Mouse (Mus musculus) fibroblast of lung, adult 2 months (primary cell): ENCODE data around the gene Rab43.

Source experiments
- DNase-seq: peaks from one replicate; pipeline ENCODE4 v3.0.0-alpha.2; 2011; ENCODE audit warnings: low read depth

Rab43 gene

DNA sequence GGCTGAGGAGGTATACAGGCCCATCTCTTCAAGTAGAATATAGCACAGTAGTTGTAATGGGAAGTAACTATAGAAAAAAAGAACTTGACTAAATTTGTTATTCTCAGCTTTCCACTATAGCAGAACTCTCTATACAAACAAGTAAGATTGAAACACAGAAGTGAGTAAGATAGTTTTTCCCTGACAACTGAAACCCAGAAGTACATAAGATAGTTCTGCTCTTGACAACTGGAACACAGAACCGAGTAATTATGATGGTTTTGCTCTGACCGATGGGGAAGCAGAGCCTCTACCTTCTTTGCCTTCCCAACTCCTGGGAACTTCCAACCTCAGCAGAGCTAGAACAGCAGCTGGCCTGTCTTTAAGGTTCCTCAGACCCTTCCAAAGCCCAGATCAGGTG, 2.8 kb downstream of the Rab43 start:
- no peak for DNase-seq

- DNase-seq: no peak
Observed at GRCm38 (mm10) chr6:87808521-87808920, 3.4 kb downstream of the Rab43 start.

DNA sequence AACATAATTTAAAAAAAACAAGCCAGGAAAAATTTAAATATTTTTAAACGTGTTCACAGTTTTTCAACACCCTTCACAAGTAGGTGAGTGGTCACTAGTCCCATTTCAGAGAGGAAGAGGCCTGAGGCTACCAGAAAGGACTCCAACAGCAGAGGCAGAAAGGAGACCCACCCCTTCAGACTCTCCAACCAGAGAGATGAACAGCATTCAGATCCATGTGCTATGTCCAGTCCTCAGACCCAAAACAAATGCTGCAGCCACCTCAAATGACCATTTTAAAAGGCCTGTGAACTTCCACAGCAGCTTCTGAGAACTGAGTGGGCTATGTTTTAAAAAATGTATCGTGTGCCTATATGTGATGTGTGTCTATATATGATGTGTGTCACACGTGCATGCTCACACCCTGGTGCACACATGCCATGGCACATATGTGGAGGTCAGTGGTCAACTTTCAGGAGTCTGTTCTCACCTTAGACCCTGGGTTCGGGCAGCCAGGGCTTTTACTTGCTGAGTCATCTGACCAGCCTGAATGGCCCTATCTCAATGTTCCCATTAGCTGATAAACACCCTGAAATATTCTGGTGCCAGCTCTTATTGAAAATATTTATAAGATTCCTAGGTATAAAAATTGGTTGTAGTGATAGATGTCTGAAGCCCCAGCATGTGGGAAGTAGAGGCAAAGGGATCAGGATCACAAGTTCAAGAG, 4.1 kb downstream of the Rab43 start:
- no peak for DNase-seq

DNA sequence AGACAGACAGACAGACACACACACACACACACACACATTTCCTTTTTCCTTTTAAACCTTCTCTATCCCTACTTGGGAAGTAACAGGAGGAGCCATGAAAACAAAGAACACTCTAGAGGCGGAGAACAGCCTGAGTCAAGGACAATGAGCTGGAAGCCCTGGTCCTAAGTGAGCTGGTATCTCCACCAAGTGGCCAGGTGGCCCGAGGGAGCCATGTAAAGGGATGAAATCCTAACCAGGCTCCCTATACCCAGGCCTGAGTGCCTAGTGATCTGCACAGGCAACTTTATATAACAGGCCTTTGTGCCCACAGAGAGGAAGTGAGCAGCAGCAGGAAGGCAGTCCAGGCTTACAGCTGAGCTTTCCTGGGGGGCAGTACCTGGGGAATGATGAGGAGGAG, 5.1 kb downstream of the Rab43 start:
- no peak for DNase-seq

DNA sequence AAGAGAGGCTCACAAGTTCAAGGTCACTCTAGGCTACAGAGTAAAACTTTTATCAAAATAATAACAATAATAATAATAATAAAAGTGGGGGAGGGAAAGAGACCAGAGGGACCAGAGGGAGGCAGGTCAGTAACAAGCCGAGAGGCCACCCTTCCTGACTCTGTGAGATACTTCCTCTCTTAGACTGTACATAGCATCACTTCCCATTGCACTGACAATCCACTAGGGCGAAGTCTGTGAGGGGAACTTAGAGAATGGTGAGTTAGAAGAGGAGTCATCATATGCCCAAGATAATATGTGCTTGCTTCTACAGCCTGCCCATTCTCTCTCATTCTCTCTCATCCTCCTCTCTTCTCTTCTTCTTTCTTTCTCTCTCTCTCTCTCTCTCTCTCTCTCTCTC, 5.9 kb downstream of the Rab43 start:
- no peak for DNase-seq

DNA sequence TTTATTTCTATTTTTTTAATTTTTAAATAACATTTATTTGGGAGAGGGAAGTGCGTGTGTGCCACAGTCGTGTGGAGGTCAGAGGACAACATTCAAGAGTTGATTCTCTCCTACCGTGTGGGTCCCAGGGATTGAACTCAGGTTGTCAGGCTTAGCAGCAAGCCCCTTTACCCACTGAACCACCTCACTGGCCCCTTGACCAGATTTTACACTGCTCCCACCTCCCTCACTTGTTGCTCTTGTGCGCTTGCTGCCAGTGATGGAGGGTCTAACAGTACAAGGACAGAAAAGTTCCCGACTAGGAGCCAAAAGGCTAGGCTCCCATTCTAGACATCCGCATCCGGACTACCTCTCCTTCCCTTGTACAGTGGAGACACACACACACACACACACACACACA, 6.5 kb downstream of the Rab43 start:
- no peak for DNase-seq

DNA sequence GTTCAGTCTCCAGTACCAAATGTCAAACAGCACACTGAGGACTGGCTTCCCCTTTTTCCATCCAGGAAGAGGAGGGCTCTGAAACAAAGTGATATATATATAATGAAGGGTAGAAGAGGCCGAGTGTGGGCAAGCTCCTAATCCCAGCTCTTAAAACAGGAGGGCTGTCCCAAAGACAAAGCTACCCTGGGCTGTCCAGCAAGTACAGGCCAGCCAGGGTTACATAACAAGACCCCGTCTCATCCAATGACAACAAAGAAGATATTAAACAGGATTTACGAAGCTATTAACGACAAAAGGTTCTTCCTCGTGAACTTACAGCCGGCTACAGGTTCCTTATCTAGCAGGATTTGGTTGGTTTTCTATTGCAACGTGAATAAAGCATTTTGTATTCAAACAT, 7.1 kb downstream of the Rab43 start:
- no peak for DNase-seq

GRCm38 (mm10) chr6:87804036-87804435, 7.9 kb downstream of the Rab43 start:
- DNase-seq: no peak

GRCm38 (mm10) chr6:87802462-87802861, 9.5 kb downstream of the Rab43 start:
- DNase-seq: no peak

- no peak for DNase-seq
Observed at GRCm38 (mm10) chr6:87799576-87799975, 12.4 kb downstream of the Rab43 start.

DNA sequence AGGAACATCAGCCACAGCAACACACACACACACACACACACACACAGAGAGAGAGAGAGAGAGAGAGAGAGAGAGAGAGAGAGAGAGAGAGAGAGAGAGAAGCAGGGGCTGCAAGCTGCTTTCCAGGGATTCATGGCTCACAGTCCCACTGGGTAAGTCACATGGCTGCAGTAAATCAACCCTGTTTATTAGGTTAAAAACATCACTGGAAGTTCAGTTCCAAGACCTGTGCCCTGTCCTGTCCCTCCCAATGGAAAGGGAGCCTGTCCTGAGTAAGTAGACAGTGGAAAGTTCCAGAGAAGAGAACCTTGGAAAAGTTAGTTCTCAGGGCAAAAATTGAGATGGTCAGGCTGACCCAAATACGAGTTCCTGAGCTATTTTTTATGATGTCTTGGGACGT, 14.6 kb downstream of the Rab43 start:
- no peak for DNase-seq

- no peak for DNase-seq
Observed at GRCm38 (mm10) chr6:87796251-87796880, 15.6 kb downstream of the Rab43 start.

DNA sequence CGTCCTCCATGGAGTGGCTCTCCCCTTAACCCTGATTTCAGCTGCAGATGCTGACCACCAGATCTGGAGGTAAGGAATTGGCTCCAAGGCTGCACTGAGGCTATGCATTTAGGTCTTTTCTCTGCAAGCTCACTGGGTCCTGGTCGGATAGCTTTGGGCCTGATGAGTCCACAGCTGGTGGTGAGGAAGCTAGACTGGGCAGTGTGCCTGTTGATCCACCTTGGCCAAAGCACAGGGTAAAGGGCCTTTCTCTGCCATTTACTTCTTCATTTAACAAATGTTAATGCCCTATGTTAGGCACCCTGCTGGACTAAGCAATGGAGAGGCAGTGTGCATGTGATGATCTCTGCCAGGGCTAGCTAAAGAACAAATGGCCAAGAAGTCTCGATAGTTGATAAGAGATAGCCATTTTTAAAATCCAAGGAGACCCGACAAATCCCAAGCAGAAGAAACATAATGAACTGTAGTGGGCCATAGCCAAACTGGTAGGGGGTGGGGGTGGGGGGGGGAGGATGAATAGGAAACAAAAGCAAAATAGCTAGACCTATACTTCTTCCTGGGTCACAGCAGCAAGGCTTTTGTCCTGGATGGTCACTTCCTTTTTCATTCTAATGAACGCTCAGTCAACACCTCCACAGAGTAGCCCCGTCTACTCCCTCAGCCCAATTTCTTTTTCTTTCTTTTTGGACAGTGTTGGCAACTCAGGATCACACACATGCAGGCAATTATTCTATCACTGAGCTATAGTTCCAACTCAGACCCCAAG, 16.4 kb downstream of the Rab43 start:
- no peak for DNase-seq

DNA sequence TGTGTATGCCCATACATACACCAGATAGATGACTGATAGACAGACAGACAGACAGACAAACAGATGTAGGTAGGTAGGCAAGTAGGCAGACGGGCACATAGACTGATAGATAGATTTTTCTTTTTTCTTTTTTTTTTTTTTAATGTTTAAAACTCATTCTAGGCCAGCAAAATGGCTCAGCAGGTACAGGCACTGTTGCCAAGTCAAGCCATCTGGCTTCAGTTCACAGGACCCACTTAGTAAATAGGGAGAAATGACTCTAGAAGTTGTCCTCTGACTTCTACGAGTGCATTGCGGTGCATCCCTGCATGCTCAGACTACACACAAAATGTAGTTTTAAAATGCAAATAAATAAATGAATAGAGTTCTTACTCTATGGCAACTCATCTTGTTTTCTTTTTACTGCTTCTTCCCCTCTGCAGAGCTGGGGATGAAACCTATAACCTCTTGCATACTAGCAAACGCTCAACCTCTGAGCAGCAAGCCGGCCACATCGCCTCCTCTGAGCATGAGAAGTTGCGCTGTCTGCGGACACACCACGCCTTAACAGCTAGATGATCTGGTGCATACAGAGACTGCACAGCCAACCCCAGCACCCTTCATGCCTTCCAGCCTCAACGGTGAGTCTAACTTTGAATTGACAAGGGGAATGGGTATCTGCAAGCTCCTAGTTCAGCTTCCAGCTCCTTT, 18.0 kb downstream of the Rab43 start:
- DNase-seq: no peak

DNA sequence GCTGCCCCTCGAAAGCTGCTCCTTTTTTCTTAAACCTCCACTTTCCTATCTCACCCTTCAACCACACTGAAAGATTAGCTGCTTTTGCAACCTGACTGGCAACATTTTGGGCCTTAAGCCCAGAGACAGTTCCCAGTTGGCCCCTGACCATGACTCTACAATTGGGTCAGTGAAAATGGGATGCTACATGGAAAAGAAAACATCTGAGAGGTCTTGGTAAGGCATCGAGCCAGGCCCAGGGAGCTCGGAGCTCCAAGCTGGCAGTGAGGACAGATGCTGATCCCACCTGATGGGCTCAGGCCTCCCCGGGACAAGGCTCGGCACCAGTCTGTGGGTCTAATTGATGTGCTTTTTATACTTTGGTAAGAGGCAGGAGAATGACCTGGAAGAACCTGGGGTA, 20.1 kb downstream of the Rab43 start:
- DNase-seq: no peak

DNA sequence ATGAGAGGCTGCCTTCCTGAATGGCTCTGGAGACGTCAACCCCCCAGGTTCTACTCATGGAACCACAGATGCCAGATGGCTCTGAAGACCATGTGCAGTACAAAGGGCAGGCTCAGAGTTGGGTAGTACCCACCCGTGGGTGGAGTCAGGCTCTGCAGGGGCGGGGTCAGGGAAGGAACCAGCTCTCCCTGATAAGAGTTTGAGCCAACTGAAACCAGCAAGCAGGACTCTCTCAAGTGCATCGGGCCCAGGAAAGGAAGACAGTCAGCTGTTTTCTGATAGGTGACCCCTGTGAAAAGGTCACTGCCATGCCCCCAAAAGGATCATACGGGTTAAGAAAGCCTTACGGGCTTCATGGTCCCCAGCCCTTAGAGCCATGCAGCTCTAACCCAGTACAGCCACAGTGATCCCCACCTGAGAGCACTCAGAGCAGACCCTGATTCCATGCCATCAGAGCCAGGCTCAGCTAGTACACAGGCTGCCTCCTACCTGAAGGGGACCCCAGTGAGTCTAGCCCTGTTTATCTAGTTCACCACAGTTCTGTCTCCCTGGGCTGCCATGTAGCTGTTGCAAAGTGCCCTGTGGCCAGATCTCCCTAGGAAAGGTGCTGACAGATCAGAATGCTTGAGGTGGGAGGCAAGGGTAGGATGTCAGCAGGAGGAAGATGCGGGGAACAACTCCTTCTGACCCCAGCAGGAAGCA, 21.0 kb downstream of the Rab43 start:
- no peak for DNase-seq

DNA sequence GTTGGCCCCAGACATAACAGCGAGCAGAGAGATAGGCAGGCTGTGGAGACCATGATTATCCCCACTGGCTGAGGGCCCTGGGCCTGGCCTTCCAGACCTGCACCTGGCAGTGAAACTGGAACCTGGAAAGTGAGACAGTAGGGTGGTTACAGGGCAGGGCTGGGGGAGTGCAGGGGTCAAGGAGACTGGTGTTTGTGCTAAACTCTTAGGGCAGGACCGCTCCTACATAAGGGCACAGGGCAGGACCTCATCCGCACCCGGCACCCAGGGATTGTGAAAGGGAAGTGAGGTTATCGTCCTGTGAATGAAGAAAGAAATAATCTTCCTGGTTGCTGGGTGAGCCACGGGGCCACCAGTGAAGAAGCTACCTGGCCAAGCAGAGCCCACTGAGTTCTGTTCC, 22.2 kb downstream of the Rab43 start:
- no peak for DNase-seq

DNA sequence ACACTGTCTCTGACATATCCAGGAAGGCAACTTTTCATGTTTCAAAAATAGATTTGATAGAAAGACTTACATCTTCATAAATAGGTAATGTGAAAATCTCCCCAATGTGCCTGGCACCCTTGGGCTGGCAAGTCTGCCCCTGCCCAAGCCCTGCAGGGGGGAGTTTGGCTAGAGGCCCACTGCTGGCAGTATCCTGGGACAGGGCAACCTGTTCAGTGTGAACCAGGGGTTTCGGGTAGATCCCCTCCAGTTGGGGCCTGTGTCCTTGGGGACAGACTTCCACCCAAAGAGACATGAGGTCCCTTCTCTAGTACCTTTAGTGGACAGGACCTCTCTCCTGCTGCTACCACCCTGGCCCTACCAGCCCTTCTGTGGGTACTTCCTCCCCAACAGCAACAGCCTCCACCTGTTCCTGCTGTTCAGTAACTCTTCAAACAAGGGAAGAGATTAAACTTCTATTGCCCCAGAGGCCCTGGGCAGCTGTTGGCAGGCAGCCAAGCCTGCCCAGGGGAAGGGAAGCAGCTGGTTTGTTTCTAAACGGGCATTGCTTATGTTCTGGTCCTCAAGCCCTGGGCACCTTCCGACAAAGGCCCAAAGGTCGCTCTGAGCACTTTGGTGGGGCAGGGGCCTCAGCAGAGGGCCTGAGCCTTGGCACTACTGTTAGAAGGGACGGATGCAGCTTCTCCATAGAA, 22.9 kb downstream of the Rab43 start:
- DNase-seq: no peak

DNA sequence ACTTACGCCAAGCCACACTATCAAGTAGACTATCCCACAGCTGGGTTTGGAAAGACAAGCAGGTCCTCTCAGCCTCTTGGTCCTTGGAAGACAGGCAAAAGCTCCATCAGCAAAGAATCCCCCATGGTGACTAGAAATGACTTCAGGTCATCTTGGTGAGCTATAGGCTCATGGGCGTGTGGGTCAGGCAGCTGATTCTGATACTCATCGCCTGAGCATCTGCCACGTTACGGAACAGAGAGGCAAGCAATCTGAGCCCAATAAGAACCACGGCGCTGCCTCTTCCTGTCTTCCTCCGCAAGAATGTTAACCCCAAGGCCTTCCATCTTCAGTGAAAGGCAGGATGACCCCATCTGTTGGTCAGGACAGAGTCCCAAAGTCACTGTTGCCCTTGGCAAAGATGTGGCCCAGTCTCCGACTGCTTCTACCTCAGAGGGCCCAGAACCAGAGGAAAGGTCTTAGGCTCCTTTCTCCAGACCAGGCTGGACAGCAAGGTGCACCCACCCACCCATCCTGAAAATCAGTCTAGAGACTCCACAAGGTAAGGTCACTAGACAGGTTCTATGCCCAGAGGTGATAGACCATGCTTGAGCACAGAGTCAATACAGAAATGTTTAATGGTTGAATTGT, 23.6 kb downstream of the Rab43 start:
- no peak for DNase-seq

DNA sequence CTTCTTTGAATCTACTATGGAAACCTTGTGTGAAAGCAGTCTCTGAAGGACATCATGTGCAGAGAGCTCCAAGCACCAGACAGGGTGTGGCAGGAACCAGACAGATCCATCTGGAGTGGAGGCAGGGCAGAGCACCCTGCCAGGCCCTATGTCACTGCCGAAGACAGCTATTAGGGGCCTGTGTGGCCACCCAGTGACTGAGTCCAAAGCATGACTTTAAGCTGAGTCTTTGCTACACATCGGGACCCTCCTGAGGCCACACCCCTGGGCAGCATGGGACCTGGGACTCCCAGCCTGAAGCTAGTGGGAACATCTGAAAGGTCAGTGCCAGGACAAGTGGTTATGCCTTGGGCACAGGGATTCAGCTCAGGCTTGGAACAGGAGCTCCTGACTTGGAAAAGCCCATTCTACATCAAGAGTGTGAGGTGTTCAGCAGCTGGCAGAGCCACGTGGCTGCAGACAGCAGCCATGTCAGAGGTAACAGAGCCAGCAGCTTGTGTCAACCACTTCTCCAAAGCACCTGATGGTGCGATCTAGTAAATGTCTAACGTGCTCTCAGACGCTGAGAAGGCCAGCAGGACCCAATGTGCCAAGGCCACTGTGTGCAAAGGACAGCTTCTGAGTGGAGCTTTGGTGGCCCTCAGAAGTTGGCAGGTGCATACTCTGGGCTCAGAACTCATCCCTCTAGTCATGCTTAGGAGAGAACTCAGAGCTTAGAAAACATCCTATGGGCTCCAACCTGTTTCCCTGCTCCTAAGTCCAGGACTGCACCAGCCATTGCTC, 24.7 kb downstream of the Rab43 start:
- DNase-seq: no peak
